Mouse (Mus musculus): ENCODE results near the gene Elk4. TPM values are rescaled to one million over a fixed set of nuclear protein-coding genes. Genes with fewer than 3 reads are reported as not detected.

Gene Elk4
- 26.3 and 31.0 TPM in 2 replicates for polyA plus RNA-seq (2014; fragmentation: Nextera tagmentation; extraction: Ambion mirVana)

DNA sequence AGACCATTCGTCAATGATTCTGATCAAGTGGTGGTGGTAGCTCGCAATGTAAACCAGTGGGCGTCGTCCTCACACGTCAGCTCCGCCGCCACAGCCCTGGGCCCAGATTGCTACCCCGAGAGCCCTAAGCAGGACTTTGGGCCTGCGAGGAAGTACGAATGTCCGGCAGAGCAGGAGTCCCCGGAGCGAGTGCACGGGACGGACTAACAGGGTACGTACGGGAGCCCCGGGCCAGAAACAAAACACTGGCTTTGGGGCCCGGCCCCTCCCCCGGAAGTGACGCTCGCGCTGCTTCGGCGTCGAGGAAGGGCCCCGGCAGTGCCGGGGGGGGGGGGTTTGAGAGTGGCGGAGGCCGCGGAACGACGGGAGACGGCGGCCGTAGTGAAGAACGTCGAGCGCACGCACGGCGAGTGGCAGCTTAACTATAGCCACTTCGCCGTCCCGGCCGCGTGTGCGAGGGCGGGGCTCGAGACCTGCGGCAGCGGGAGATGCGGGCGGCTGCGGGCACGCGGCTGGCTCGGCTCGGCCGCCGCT lies at the start of gene Elk4:
Gene Elk4 (plus strand): TSS at position 326 of the 534 bp plus-strand sequence.
- DNase-seq (ENCODE audit: low spot score) (peak; percentile 98), ATAC-seq (replicated peaks; ENCODE audit: low FRiP score, low TSS enrichment, low read depth) (peak; percentile 89)
- no peaks in the 10 kb centered on the region for H3K36me3 ChIP-seq (ENCODE audit: control insufficient read depth, insufficient read depth, low read length)
- H3K4me2 ChIP-seq (ENCODE audit: low read length) = peak within 1 kb of the TSS; percentile 83
- peak within 1 kb of the TSS; percentile 100 for H3K27ac ChIP-seq (ENCODE audit: low read depth)
- peak within 1 kb of the TSS; percentile 85 for H3K4me3 ChIP-seq (ENCODE audit: low read depth, low read length)
- no peaks in the 10 kb centered on the region for H3K9me3 ChIP-seq (ENCODE audit: control insufficient read depth, low read length)
- H3K4me1 ChIP-seq (replicated peaks; ENCODE audit: control insufficient read depth, insufficient read depth, low read length) = peaks cover 12% of the 10 kb centered on the region
- H3K9ac ChIP-seq (ENCODE audit: low read length) = peak within 1 kb of the TSS; percentile 99
- no peaks in the 10 kb centered on the region for H3K27me3 ChIP-seq (replicated peaks; ENCODE audit: control insufficient read depth, insufficient read depth, low read length)
- under 1% methylated on average over 52 of the region's 61 CpGs for WGBS

DNA sequence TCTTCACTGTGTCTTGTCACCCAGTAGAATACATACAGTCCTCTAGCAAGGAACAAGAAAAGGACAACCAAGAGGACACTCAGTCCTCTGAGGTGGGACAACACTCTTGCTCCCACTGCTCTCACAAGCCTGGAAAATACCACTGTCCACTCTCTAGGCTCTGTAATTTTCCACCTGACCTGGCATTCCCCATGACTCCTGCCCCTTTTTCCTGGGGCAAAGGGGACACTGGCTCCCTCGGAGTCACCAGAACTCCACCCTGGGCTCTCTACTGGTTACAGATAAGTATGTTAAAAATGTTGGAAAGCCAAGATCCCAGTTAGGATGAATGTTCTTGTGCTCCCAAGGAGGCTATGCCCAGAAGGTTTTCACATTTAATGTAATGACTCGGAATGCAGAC lies 46.4 kb upstream of the Elk4 start:
- Histone ChIP-seq H3K4me3 (ENCODE audit: low read depth, low read length) (no peak overlapping the region), H3K36me3 (ENCODE audit: control insufficient read depth, insufficient read depth, low read length) (no peaks in the 10 kb centered on the region), H3K27me3 (replicated peaks; ENCODE audit: control insufficient read depth, insufficient read depth, low read length) (peaks cover 38% of the 10 kb centered on the region), H3K4me2 (ENCODE audit: low read length) (no peak overlapping the region), H3K9me3 (ENCODE audit: control insufficient read depth, low read length) (no peaks in the 10 kb centered on the region), H3K27ac (ENCODE audit: low read depth) (no peak overlapping the region), H3K4me1 (replicated peaks; ENCODE audit: control insufficient read depth, insufficient read depth, low read length) (no peaks in the 10 kb centered on the region; the same call in 1 of the 2 replicates), H3K9ac (ENCODE audit: low read length) (no peak overlapping the region)
- ATAC-seq (replicated peaks; ENCODE audit: low FRiP score, low TSS enrichment, low read depth) (no peak), DNase-seq (ENCODE audit: low spot score) (no peak)
- WGBS = 66% methylated on average over 2 of the region's 2 CpGs

DNA sequence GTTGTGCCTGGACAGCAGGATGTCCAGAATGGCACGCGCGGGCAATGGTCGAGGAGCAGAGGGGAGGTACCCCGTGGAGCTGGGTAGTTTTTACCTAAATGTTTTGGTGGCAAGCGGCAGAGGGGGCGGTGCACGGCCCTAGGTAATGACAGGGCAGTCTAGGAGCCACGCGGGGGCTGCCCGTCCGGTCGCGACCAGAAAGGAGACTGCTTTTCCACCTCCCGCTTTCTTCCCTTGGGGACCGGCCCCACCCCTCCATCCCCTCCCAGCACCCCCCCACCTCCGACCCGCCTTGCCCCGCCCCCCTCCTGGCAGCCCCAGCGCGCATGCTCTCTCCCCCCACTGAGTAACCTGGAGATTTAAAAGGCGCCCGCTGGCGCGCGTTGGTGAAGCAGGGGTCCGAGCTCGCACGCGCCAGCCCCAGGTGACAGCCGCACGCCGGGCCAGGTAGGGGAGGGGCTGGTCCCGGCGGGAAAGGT lies 44.8 kb upstream of the Elk4 start, which contains the start of gene Slc45a3:
Gene Slc45a3 (plus strand): TSS at position 362 of the 479 bp plus-strand sequence.
- H3K9me3 ChIP-seq (ENCODE audit: control insufficient read depth, low read length) = no peaks in the 10 kb centered on the region
- H3K4me2 ChIP-seq (ENCODE audit: low read length) = peak within 1 kb of the TSS; percentile 100
- no peaks in the 10 kb centered on the region for H3K36me3 ChIP-seq (ENCODE audit: control insufficient read depth, insufficient read depth, low read length)
- WGBS = under 1% methylated on average over 34 of the region's 35 CpGs
- peaks cover 38% of the 10 kb centered on the region for H3K27me3 ChIP-seq (replicated peaks; ENCODE audit: control insufficient read depth, insufficient read depth, low read length)
- H3K4me1 ChIP-seq (replicated peaks; ENCODE audit: control insufficient read depth, insufficient read depth, low read length) = no peaks in the 10 kb centered on the region; the same call in 1 of the 2 replicates
- no peak within 1 kb of the TSS for H3K27ac ChIP-seq (ENCODE audit: low read depth)
- ATAC-seq (replicated peaks; ENCODE audit: low FRiP score, low TSS enrichment, low read depth) (peak; percentile 54), DNase-seq (ENCODE audit: low spot score) (peak; percentile 65)
- peak within 1 kb of the TSS; percentile 32 for H3K9ac ChIP-seq (ENCODE audit: low read length)
- H3K4me3 ChIP-seq (ENCODE audit: low read depth, low read length) = peak within 1 kb of the TSS; percentile 73

DNA sequence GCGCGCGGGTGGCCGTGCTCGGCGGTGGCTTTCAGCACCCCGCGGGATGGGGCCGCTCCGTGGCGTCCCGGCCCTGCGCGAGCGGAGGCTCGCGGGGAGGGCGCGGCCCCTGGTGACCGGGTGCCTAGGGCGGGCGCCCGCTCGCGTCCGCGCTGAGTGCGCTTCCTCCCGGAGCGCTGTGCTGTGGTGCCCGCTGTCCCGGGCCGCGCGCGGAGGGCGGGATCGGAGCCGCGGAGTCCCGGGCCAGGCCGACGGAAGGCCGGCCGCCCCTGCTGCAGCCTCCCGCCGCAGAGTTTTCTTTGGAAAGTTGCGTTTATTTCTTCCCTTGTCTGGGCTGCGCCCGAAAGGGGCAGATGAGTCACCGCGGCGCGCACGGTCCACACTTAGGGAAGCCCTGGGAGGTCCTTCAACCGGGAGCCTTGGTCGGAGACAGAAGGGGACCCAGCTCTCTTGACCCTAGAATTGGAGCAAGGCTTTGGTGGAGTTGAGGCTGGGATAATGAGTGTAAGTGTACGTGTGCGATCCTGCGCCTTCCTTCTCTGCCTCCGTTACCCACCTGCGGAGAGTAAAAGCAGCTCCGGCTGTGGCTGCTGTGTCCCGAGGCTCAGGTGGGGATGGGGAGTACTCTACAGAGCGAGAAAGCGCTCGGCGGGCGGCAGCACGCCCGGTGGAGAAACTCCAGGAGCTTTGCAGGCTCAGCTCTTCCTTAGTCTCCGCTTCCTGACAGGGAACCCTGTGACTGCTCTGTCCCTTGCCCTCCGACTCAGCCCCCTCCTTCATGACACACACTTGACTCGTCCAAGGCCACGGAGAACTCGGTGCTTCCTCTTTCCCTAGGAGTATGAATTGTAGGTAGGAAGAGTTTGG lies 44.1 kb upstream of the Elk4 start:
- under 1% methylated on average over 66 of the region's 76 CpGs for WGBS
- Histone ChIP-seq H3K36me3 (ENCODE audit: control insufficient read depth, insufficient read depth, low read length) (no peaks in the 10 kb centered on the region), H3K27ac (ENCODE audit: low read depth) (no peak overlapping the region), H3K4me1 (replicated peaks; ENCODE audit: control insufficient read depth, insufficient read depth, low read length) (no peaks in the 10 kb centered on the region; the same call in 1 of the 2 replicates), H3K4me3 (ENCODE audit: low read depth, low read length) (peak overlapping the region; percentile 73), H3K4me2 (ENCODE audit: low read length) (peak overlapping the region; percentile 100), H3K27me3 (replicated peaks; ENCODE audit: control insufficient read depth, insufficient read depth, low read length) (peaks cover 40% of the 10 kb centered on the region), H3K9me3 (ENCODE audit: control insufficient read depth, low read length) (no peaks in the 10 kb centered on the region), H3K9ac (ENCODE audit: low read length) (peak overlapping the region; percentile 32)
- peak; percentile 76 for ATAC-seq (replicated peaks; ENCODE audit: low FRiP score, low TSS enrichment, low read depth)
- DNase-seq (ENCODE audit: low spot score) = peak; percentile 77

DNA sequence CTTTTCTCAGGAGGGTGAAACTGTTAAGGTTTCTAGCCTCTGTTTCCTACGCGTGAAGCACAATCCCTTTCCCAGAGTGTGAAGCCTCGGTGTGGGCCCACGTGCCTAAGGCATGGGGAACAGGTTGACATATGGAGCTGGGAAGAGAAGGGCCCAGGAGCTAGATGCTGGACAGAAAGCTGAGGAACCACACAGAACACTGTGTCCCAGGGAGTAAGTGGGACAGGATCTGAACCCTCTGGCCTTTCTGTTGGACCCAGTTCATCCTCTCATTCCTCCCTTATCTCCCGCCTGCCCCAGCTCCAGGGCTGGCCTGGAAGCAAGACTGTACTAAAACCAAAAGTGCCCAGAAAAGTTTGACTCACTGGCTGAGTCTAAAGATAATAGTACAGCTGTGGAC lies 43.3 kb upstream of the Elk4 start:
- Histone ChIP-seq H3K4me2 (ENCODE audit: low read length) (peak overlapping the region; percentile 100), H3K4me3 (ENCODE audit: low read depth, low read length) (peak overlapping the region; percentile 73; the same call in 1 of the 2 replicates), H3K27ac (ENCODE audit: low read depth) (no peak overlapping the region), H3K36me3 (ENCODE audit: control insufficient read depth, insufficient read depth, low read length) (no peaks in the 10 kb centered on the region), H3K9ac (ENCODE audit: low read length) (no peak overlapping the region; the same call in 1 of the 2 replicates), H3K4me1 (replicated peaks; ENCODE audit: control insufficient read depth, insufficient read depth, low read length) (no peaks in the 10 kb centered on the region; the same call in 1 of the 2 replicates), H3K9me3 (ENCODE audit: control insufficient read depth, low read length) (no peaks in the 10 kb centered on the region), H3K27me3 (replicated peaks; ENCODE audit: control insufficient read depth, insufficient read depth, low read length) (peaks cover 40% of the 10 kb centered on the region)
- ATAC-seq (replicated peaks; ENCODE audit: low FRiP score, low TSS enrichment, low read depth) = no peak
- no peak for DNase-seq (ENCODE audit: low spot score)
- WGBS = 47% methylated on average over 5 of the region's 5 CpGs

DNA sequence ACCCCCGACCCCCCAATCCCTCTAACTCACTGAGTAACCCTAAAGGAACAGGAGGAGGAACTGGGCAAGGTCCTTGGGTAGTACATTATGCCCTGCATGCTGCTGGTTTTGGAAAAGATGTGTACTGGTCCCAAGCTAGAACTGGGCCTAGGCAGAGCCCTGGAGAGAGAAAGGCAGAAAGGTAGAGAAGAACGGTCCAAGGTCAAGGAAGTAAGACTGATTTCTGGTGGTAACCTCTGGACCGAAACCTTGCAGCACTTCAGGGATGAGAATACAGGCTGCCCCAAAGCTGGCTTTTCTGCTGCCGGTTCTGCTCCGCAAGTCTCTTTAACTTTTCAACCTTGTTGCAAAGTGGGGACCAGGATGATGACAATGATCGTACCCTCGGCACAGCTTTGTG lies 42.8 kb upstream of the Elk4 start:
- ATAC-seq (replicated peaks; ENCODE audit: low FRiP score, low TSS enrichment, low read depth) (no peak), DNase-seq (ENCODE audit: low spot score) (no peak)
- Histone ChIP-seq H3K36me3 (ENCODE audit: control insufficient read depth, insufficient read depth, low read length) (no peaks in the 10 kb centered on the region), H3K4me1 (replicated peaks; ENCODE audit: control insufficient read depth, insufficient read depth, low read length) (no peaks in the 10 kb centered on the region; the same call in 1 of the 2 replicates), H3K4me2 (ENCODE audit: low read length) (no peak overlapping the region), H3K4me3 (ENCODE audit: low read depth, low read length) (no peak overlapping the region), H3K27me3 (replicated peaks; ENCODE audit: control insufficient read depth, insufficient read depth, low read length) (peaks cover 40% of the 10 kb centered on the region), H3K9me3 (ENCODE audit: control insufficient read depth, low read length) (no peaks in the 10 kb centered on the region), H3K27ac (ENCODE audit: low read depth) (no peak overlapping the region), H3K9ac (ENCODE audit: low read length) (no peak overlapping the region)
- 88% methylated on average over 7 of the region's 7 CpGs for WGBS

DNA sequence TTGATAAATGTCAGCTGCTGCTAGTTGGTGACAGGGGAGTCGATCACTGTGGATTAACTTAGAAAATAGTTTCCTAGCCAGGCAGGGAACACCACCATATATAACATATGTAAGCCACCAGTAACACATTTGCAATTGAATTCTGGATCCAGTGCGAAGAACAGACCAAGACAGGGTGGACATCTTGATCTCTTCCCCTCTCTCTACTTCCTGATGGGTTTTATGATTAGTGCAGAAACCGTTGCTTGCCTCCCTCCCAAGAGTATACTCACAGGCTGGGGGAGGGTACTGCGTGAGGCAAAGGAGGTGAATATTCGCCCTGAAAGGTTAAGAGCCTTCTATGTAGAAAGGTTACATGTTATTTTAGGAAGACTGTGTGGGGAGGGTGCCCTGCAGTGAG lies 41.6 kb upstream of the Elk4 start:
- no peak overlapping the region for H3K4me2 ChIP-seq (ENCODE audit: low read length)
- H3K9ac ChIP-seq (ENCODE audit: low read length) = no peak overlapping the region
- H3K9me3 ChIP-seq (ENCODE audit: control insufficient read depth, low read length) = no peaks in the 10 kb centered on the region
- ATAC-seq (replicated peaks; ENCODE audit: low FRiP score, low TSS enrichment, low read depth) = no peak
- 53% methylated on average over 5 of the region's 5 CpGs for WGBS
- no peak overlapping the region for H3K4me3 ChIP-seq (ENCODE audit: low read depth, low read length)
- DNase-seq (ENCODE audit: low spot score) = no peak
- no peak overlapping the region for H3K27ac ChIP-seq (ENCODE audit: low read depth)
- peaks cover 35% of the 10 kb centered on the region for H3K27me3 ChIP-seq (replicated peaks; ENCODE audit: control insufficient read depth, insufficient read depth, low read length)
- no peaks in the 10 kb centered on the region for H3K36me3 ChIP-seq (ENCODE audit: control insufficient read depth, insufficient read depth, low read length)
- peaks cover 7% of the 10 kb centered on the region for H3K4me1 ChIP-seq (replicated peaks; ENCODE audit: control insufficient read depth, insufficient read depth, low read length)

DNA sequence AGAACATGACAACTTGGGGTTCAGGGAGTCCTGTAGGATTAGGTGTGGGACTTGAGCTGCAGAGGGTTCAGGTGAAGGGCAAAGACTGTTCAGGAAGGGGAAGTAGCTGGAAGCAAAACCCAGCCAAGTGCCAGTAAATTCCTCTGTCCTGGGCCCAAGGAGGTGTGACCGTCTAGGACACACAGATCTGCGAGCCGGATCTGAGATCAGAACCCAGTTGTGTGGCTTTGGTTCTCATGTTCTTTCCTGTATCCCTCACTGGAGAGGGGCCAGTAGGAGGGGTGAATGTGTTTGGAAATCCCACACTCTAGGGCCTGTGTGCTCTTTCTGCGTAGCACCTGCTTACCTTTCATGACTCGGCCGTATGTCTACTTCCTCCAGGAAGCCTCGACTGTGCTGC lies 40.1 kb upstream of the Elk4 start:
- DNase-seq (ENCODE audit: low spot score) (no peak), ATAC-seq (replicated peaks; ENCODE audit: low FRiP score, low TSS enrichment, low read depth) (no peak)
- Histone ChIP-seq H3K36me3 (ENCODE audit: control insufficient read depth, insufficient read depth, low read length) (no peaks in the 10 kb centered on the region), H3K27ac (ENCODE audit: low read depth) (no peak overlapping the region), H3K9me3 (ENCODE audit: control insufficient read depth, low read length) (no peaks in the 10 kb centered on the region), H3K4me3 (ENCODE audit: low read depth, low read length) (no peak overlapping the region), H3K27me3 (replicated peaks; ENCODE audit: control insufficient read depth, insufficient read depth, low read length) (peaks cover 23% of the 10 kb centered on the region), H3K4me2 (ENCODE audit: low read length) (no peak overlapping the region), H3K9ac (ENCODE audit: low read length) (no peak overlapping the region), H3K4me1 (replicated peaks; ENCODE audit: control insufficient read depth, insufficient read depth, low read length) (peaks cover 21% of the 10 kb centered on the region)
- 75% methylated on average over 7 of the region's 7 CpGs for WGBS
